Mouse (Mus musculus): Measurements from ENCODE around the gene Slc13a4. TPM values are rescaled to one million over a fixed set of nuclear protein-coding genes. Genes with fewer than 3 reads are reported as not detected.

Slc13a4 gene
- total and polyA plus RNA-seq, 2 experiments from 2014 or later, result 0.11 to 0.22 TPM

DNA sequence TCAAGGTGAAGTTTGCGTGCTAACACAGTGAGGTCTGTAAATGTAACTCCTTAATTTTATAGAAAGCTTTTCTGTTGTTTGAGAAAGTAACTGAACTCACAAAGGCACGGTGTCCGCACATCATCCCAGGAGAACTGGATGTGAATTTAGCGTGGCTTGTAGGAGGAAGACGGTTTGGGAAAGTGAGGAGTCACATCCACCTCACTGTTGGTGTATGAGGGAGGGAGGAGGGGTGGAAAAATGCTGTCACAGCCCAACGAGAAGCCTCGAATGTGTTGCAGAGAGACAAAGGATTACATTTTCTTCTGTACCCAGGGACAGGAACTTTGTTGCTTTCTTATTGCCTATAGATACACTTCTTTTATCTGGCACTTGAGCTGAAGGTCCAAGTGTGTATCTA lies 47.4 kb downstream of the Slc13a4 start:
- H3K9me3 ChIP-seq (replicated peaks; ENCODE audit: control insufficient read depth, low read length), result no peaks in the 10 kb centered on the region
- no peak for TF ChIP-seq EP300 (IDR thresholded peaks at IDR 0.05; ENCODE audit: low read depth)
- no peak for TF ChIP-seq CTCF (IDR thresholded peaks at IDR 0.05; ENCODE audit: low read depth)
- peaks cover 46% of the 10 kb centered on the region for H3K4me1 ChIP-seq (ENCODE audit: control insufficient read depth, insufficient read depth)
- H3K4me3 ChIP-seq (ENCODE audit: low read depth, low read length), result no peak overlapping the region
- ATAC-seq (ENCODE audit: insufficient read depth, low read depth), result no peak
- DNase-seq (ENCODE audit: low spot score), result no peak
- 53% methylated on average over 7 of the region's 7 CpGs for WGBS
- no peaks in the 10 kb centered on the region for H3K27me3 ChIP-seq (ENCODE audit: control insufficient read depth, insufficient read depth, low read length)
- H3K4me2 ChIP-seq (ENCODE audit: low read depth, low read length), result no peak overlapping the region
- peaks cover 28% of the 10 kb centered on the region for H3K36me3 ChIP-seq (replicated peaks; ENCODE audit: control insufficient read depth, insufficient read depth, low read length)
- H3K27ac ChIP-seq (ENCODE audit: low read depth), result no peak overlapping the region
- H3K9ac ChIP-seq (replicated peaks; ENCODE audit: low read depth, low read length), result no peak overlapping the region

DNA sequence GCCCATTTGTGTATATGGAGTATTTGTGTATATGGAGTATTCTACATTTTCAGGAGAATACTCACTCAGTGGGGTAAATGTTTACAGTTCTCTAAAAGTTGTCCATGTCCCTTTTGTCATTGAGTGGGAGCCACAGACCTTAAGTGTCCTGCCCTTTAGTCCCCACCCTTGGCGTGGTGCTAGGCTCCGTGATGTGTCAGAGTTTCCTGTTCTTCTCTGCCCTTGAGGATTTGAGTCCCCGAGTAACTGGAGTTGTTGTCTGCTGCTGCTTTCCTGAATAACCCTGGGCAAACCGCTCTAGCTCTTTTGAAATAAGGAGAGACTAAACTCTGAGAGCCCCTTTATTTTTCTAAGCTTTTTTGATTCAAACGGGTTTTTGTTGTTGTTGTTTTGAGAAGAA lies 48.4 kb downstream of the Slc13a4 start:
- H3K27ac ChIP-seq (ENCODE audit: low read depth), result 0 out of 2 replicates have a peak overlapping the region, but pooled peaks have one; percentile 38
- 32% methylated on average over 5 of the region's 5 CpGs for WGBS
- H3K36me3 ChIP-seq (replicated peaks; ENCODE audit: control insufficient read depth, insufficient read depth, low read length), result peaks cover 28% of the 10 kb centered on the region
- DNase-seq (ENCODE audit: low spot score) (peak; percentile 31), ATAC-seq (ENCODE audit: insufficient read depth, low read depth) (no peak)
- no peaks in the 10 kb centered on the region for H3K9me3 ChIP-seq (replicated peaks; ENCODE audit: control insufficient read depth, low read length)
- no peak for TF ChIP-seq CTCF (IDR thresholded peaks at IDR 0.05; ENCODE audit: low read depth)
- no peak for TF ChIP-seq EP300 (IDR thresholded peaks at IDR 0.05; ENCODE audit: low read depth)
- no peak overlapping the region for H3K4me2 ChIP-seq (ENCODE audit: low read depth, low read length)
- peaks cover 57% of the 10 kb centered on the region for H3K4me1 ChIP-seq (ENCODE audit: control insufficient read depth, insufficient read depth)
- H3K9ac ChIP-seq (replicated peaks; ENCODE audit: low read depth, low read length), result no peak overlapping the region; the same call in 1 of the 2 replicates
- H3K27me3 ChIP-seq (ENCODE audit: control insufficient read depth, insufficient read depth, low read length), result no peaks in the 10 kb centered on the region
- H3K4me3 ChIP-seq (ENCODE audit: low read depth, low read length), result no peak overlapping the region

- no peaks in the 10 kb centered on the region for H3K27me3 ChIP-seq (ENCODE audit: control insufficient read depth, insufficient read depth, low read length)
- H3K9ac ChIP-seq (replicated peaks; ENCODE audit: low read depth, low read length), result no peak overlapping the region; the same call in 1 of the 2 replicates
- ATAC-seq (ENCODE audit: insufficient read depth, low read depth) (no peak), DNase-seq (ENCODE audit: low spot score) (no peak)
- TF ChIP-seq CTCF (IDR thresholded peaks at IDR 0.05; ENCODE audit: low read depth) (no peak), EP300 (IDR thresholded peaks at IDR 0.05; ENCODE audit: low read depth) (no peak)
- H3K4me3 ChIP-seq (ENCODE audit: low read depth, low read length), result no peak overlapping the region
- peaks cover 26% of the 10 kb centered on the region for H3K36me3 ChIP-seq (replicated peaks; ENCODE audit: control insufficient read depth, insufficient read depth, low read length)
- no peak overlapping the region for H3K27ac ChIP-seq (ENCODE audit: low read depth)
- no peak overlapping the region for H3K4me2 ChIP-seq (ENCODE audit: low read depth, low read length)
- H3K9me3 ChIP-seq (replicated peaks; ENCODE audit: control insufficient read depth, low read length), result no peaks in the 10 kb centered on the region
- 91% methylated on average over 2 of the region's 2 CpGs for WGBS
- H3K4me1 ChIP-seq (ENCODE audit: control insufficient read depth, insufficient read depth), result peaks cover 63% of the 10 kb centered on the region
Observed at GRCm38 (mm10) chr6:35258922-35259321, 49.0 kb downstream of the Slc13a4 start.

GRCm38 (mm10) chr6:35257626-35258190 lies 50.2 kb downstream of the Slc13a4 start:
- Histone ChIP-seq H3K4me1 (ENCODE audit: control insufficient read depth, insufficient read depth) (peaks cover 69% of the 10 kb centered on the region), H3K4me2 (ENCODE audit: low read depth, low read length) (no peak overlapping the region), H3K27ac (ENCODE audit: low read depth) (peak overlapping the region; percentile 59; the same call in 1 of the 2 replicates), H3K9me3 (replicated peaks; ENCODE audit: control insufficient read depth, low read length) (no peaks in the 10 kb centered on the region), H3K36me3 (replicated peaks; ENCODE audit: control insufficient read depth, insufficient read depth, low read length) (peaks cover 15% of the 10 kb centered on the region), H3K4me3 (ENCODE audit: low read depth, low read length) (no peak overlapping the region), H3K9ac (replicated peaks; ENCODE audit: low read depth, low read length) (no peak overlapping the region), H3K27me3 (ENCODE audit: control insufficient read depth, insufficient read depth, low read length) (no peaks in the 10 kb centered on the region)
- DNase-seq (ENCODE audit: low spot score), result no peak
- 77% methylated on average over 13 of the region's 13 CpGs for WGBS
- no peak for TF ChIP-seq CTCF (IDR thresholded peaks at IDR 0.05; ENCODE audit: low read depth)
- no peak for TF ChIP-seq EP300 (IDR thresholded peaks at IDR 0.05; ENCODE audit: low read depth)
- no peak for ATAC-seq (ENCODE audit: insufficient read depth, low read depth)

- DNase-seq (ENCODE audit: low spot score) (peak; percentile 83), ATAC-seq (ENCODE audit: insufficient read depth, low read depth) (no peak)
- Histone ChIP-seq H3K9ac (replicated peaks; ENCODE audit: low read depth, low read length) (no peak overlapping the region), H3K27me3 (ENCODE audit: control insufficient read depth, insufficient read depth, low read length) (no peaks in the 10 kb centered on the region), H3K4me1 (ENCODE audit: control insufficient read depth, insufficient read depth) (peaks cover 69% of the 10 kb centered on the region), H3K4me3 (ENCODE audit: low read depth, low read length) (peak overlapping the region; percentile 3; the same call in 1 of the 2 replicates), H3K9me3 (replicated peaks; ENCODE audit: control insufficient read depth, low read length) (no peaks in the 10 kb centered on the region), H3K36me3 (replicated peaks; ENCODE audit: control insufficient read depth, insufficient read depth, low read length) (peaks cover 7% of the 10 kb centered on the region), H3K4me2 (ENCODE audit: low read depth, low read length) (peak overlapping the region; percentile 47), H3K27ac (ENCODE audit: low read depth) (peak overlapping the region; percentile 59)
- 12% methylated on average over 7 of the region's 7 CpGs for WGBS
- TF ChIP-seq EP300 (IDR thresholded peaks at IDR 0.05; ENCODE audit: low read depth) (no peak), CTCF (IDR thresholded peaks at IDR 0.05; ENCODE audit: low read depth) (no peak)
Observed at GRCm38 (mm10) chr6:35256691-35257090, 51.2 kb downstream of the Slc13a4 start.

DNA sequence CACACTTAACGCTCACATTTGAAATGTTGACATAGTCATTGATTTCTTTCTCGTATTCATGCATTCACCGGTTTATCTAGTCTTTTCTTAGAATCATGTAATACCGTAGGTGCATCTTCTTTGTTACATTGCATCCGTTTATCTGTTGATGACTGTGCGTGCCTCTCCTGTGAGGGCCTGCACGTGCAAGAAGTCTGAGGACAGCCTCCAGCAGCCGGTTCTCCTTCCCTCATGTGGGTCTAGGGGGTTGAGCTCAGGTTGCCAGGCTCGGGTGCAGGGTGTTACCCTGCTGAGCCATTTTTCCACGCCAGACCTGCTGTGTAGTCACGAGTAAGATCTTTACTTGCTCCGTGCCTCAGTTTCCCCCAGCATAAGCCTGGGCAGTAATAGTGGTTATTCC lies 52.9 kb downstream of the Slc13a4 start:
- whole genome bisulfite sequencing, result 43% methylated on average over 12 of the region's 12 CpGs
- Histone ChIP-seq H3K4me2 (ENCODE audit: low read depth, low read length) (peak overlapping the region; percentile 73), H3K27me3 (ENCODE audit: control insufficient read depth, insufficient read depth, low read length) (no peaks in the 10 kb centered on the region), H3K9me3 (replicated peaks; ENCODE audit: control insufficient read depth, low read length) (no peaks in the 10 kb centered on the region), H3K36me3 (replicated peaks; ENCODE audit: control insufficient read depth, insufficient read depth, low read length) (no peaks in the 10 kb centered on the region), H3K4me1 (ENCODE audit: control insufficient read depth, insufficient read depth) (peaks cover 64% of the 10 kb centered on the region), H3K4me3 (ENCODE audit: low read depth, low read length) (peak overlapping the region; percentile 74; the same call in 1 of the 2 replicates), H3K9ac (replicated peaks; ENCODE audit: low read depth, low read length) (peak overlapping the region; percentile 28; the same call in 1 of the 2 replicates), H3K27ac (ENCODE audit: low read depth) (peak overlapping the region; percentile 94)
- TF ChIP-seq CTCF (IDR thresholded peaks at IDR 0.05; ENCODE audit: low read depth), result no peak
- TF ChIP-seq EP300 (IDR thresholded peaks at IDR 0.05; ENCODE audit: low read depth), result no peak
- no peak for DNase-seq (ENCODE audit: low spot score)
- no peak for ATAC-seq (ENCODE audit: insufficient read depth, low read depth)

Data from heart, postnatal 0 days (tissue).